Mouse (Mus musculus): ENCODE measurements around the gene Sertad4. TPM values are rescaled to one million over a fixed set of nuclear protein-coding genes. Genes with fewer than 3 reads are reported as not detected.
A peak's percentile ranks its signal among the peaks of the same experiment; 100 is the strongest.

Sertad4 gene
- polyA plus RNA-seq, 1 experiment from 2014 or later: 20.0 TPM

- Histone ChIP-seq H3K4me2 (replicated peaks; ENCODE audit: low read depth, low read length) (peak overlapping the region; percentile 93), H3K4me3 (ENCODE audit: low read length) (peak overlapping the region; percentile 80), H3K4me1 (ENCODE audit: insufficient read depth, low read length) (peaks cover 47% of the 10 kb centered on the region), H3K27ac (ENCODE audit: low read length) (peak overlapping the region; percentile 93), H3K36me3 (ENCODE audit: insufficient read depth, low read length) (peaks cover 3% of the 10 kb centered on the region), H3K9me3 (ENCODE audit: low read length) (no peaks in the 10 kb centered on the region), H3K27me3 (ENCODE audit: insufficient read depth, low read length) (peaks cover 9% of the 10 kb centered on the region), H3K9ac (replicated peaks; ENCODE audit: low read length) (peak overlapping the region; percentile 91)
- 0 out of 2 replicates have a peak, but pooled peaks have one; percentile 9 for ATAC-seq (ENCODE audit: low FRiP score, low TSS enrichment)
- WGBS: 5% methylated on average over 19 of the region's 19 CpGs
These were observed 1.4 kb downstream of the Sertad4 start for GRCm38 (mm10) chr1:192853988-192854818.

- Histone ChIP-seq H3K9me3 (ENCODE audit: low read length) (no peaks in the 10 kb centered on the region), H3K36me3 (ENCODE audit: insufficient read depth, low read length) (peaks cover 8% of the 10 kb centered on the region), H3K27ac (ENCODE audit: low read length) (peak overlapping the region; percentile 93), H3K4me2 (replicated peaks; ENCODE audit: low read depth, low read length) (peak overlapping the region; percentile 93), H3K9ac (replicated peaks; ENCODE audit: low read length) (peak overlapping the region; percentile 91), H3K27me3 (ENCODE audit: insufficient read depth, low read length) (peaks cover 9% of the 10 kb centered on the region), H3K4me3 (ENCODE audit: low read length) (peak overlapping the region; percentile 80), H3K4me1 (ENCODE audit: insufficient read depth, low read length) (peaks cover 47% of the 10 kb centered on the region)
- 45% methylated on average over 2 of the region's 2 CpGs for WGBS
- ATAC-seq (ENCODE audit: low FRiP score, low TSS enrichment): no peak
These were observed 2.1 kb downstream of the Sertad4 start for GRCm38 (mm10) chr1:192853429-192853828.

- no peak for ATAC-seq (ENCODE audit: low FRiP score, low TSS enrichment)
- Histone ChIP-seq H3K4me3 (ENCODE audit: low read length) (no peak overlapping the region), H3K4me2 (replicated peaks; ENCODE audit: low read depth, low read length) (peak overlapping the region; percentile 2)
These were observed 3.5 kb downstream of the Sertad4 start for GRCm38 (mm10) chr1:192852047-192852446.

GRCm38 (mm10) chr1:192851640-192852039 is 3.9 kb downstream of the Sertad4 start:
- H3K4me2 ChIP-seq (replicated peaks; ENCODE audit: low read depth, low read length): peak overlapping the region; percentile 2
- H3K9ac ChIP-seq (replicated peaks; ENCODE audit: low read length): peak overlapping the region; percentile 22; the same call in 1 of the 2 replicates
- peaks cover 9% of the 10 kb centered on the region; the same call in 1 of the 2 replicates for H3K27me3 ChIP-seq (ENCODE audit: insufficient read depth, low read length)
- peaks cover 47% of the 10 kb centered on the region for H3K4me1 ChIP-seq (ENCODE audit: insufficient read depth, low read length)
- H3K9me3 ChIP-seq (ENCODE audit: low read length): no peaks in the 10 kb centered on the region
- H3K36me3 ChIP-seq (ENCODE audit: insufficient read depth, low read length): peaks cover 21% of the 10 kb centered on the region
- 0 out of 2 replicates have a peak, but pooled peaks have one; percentile 16 for ATAC-seq (ENCODE audit: low FRiP score, low TSS enrichment)
- peak overlapping the region; percentile 63 for H3K27ac ChIP-seq (ENCODE audit: low read length)
- no peak overlapping the region for H3K4me3 ChIP-seq (ENCODE audit: low read length)
- 10% methylated on average over 6 of the region's 6 CpGs for WGBS

More at GRCm38 (mm10) chr1:192852047-192852446, 3.5 kb downstream of the Sertad4 start:
- Histone ChIP-seq H3K9me3 (ENCODE audit: low read length) (no peaks in the 10 kb centered on the region), H3K4me1 (ENCODE audit: insufficient read depth, low read length) (peaks cover 47% of the 10 kb centered on the region), H3K27me3 (ENCODE audit: insufficient read depth, low read length) (peaks cover 9% of the 10 kb centered on the region), H3K36me3 (ENCODE audit: insufficient read depth, low read length) (peaks cover 17% of the 10 kb centered on the region), H3K27ac (ENCODE audit: low read length) (peak overlapping the region; percentile 60), H3K9ac (replicated peaks; ENCODE audit: low read length) (0 out of 2 replicates have a peak overlapping the region, but pooled peaks have one; percentile 22)

GRCm38 (mm10) chr1:192851126-192851525 is 4.4 kb downstream of the Sertad4 start:
- H3K4me3 ChIP-seq (ENCODE audit: low read length): no peak overlapping the region

GRCm38 (mm10) chr1:192849616-192850015 is 5.9 kb downstream of the Sertad4 start:
- H3K4me3 ChIP-seq (ENCODE audit: low read length): no peak overlapping the region
- ATAC-seq (ENCODE audit: low FRiP score, low TSS enrichment): 0 out of 2 replicates have a peak, but pooled peaks have one; percentile 3
- H3K9ac ChIP-seq (replicated peaks; ENCODE audit: low read length): no peak overlapping the region
- H3K27ac ChIP-seq (ENCODE audit: low read length): no peak overlapping the region
- peaks cover 40% of the 10 kb centered on the region for H3K4me1 ChIP-seq (ENCODE audit: insufficient read depth, low read length)
- H3K4me2 ChIP-seq (replicated peaks; ENCODE audit: low read depth, low read length): no peak overlapping the region
- WGBS: 40% methylated on average over 5 of the region's 5 CpGs
- H3K9me3 ChIP-seq (ENCODE audit: low read length): no peaks in the 10 kb centered on the region
- peaks cover 36% of the 10 kb centered on the region for H3K36me3 ChIP-seq (ENCODE audit: insufficient read depth, low read length)
- peaks cover 9% of the 10 kb centered on the region; the same call in 1 of the 2 replicates for H3K27me3 ChIP-seq (ENCODE audit: insufficient read depth, low read length)

More at GRCm38 (mm10) chr1:192851126-192851525, 4.4 kb downstream of the Sertad4 start:
- H3K4me1 ChIP-seq (ENCODE audit: insufficient read depth, low read length): peaks cover 43% of the 10 kb centered on the region
- H3K27ac ChIP-seq (ENCODE audit: low read length): peak overlapping the region; percentile 63
- H3K9me3 ChIP-seq (ENCODE audit: low read length): no peaks in the 10 kb centered on the region
- peaks cover 9% of the 10 kb centered on the region; the same call in 1 of the 2 replicates for H3K27me3 ChIP-seq (ENCODE audit: insufficient read depth, low read length)
- H3K9ac ChIP-seq (replicated peaks; ENCODE audit: low read length): peak overlapping the region; percentile 15; the same call in 1 of the 2 replicates
- ATAC-seq (ENCODE audit: low FRiP score, low TSS enrichment): no peak
- WGBS: 10% methylated on average over 2 of the region's 2 CpGs
- peaks cover 23% of the 10 kb centered on the region for H3K36me3 ChIP-seq (ENCODE audit: insufficient read depth, low read length)
- peak overlapping the region; percentile 2 for H3K4me2 ChIP-seq (replicated peaks; ENCODE audit: low read depth, low read length)

GRCm38 (mm10) chr1:192847254-192847653 is 8.3 kb downstream of the Sertad4 start:
- H3K9me3 ChIP-seq (ENCODE audit: low read length): no peaks in the 10 kb centered on the region
- peaks cover 37% of the 10 kb centered on the region for H3K36me3 ChIP-seq (ENCODE audit: insufficient read depth, low read length)
- 66% methylated on average over 3 of the region's 3 CpGs for WGBS
- no peak overlapping the region for H3K4me3 ChIP-seq (ENCODE audit: low read length)
- no peak overlapping the region for H3K27ac ChIP-seq (ENCODE audit: low read length)
- no peak overlapping the region for H3K4me2 ChIP-seq (replicated peaks; ENCODE audit: low read depth, low read length)
- H3K4me1 ChIP-seq (ENCODE audit: insufficient read depth, low read length): peaks cover 25% of the 10 kb centered on the region
- no peak overlapping the region for H3K9ac ChIP-seq (replicated peaks; ENCODE audit: low read length)
- no peak for ATAC-seq (ENCODE audit: low FRiP score, low TSS enrichment)
- peaks cover 2% of the 10 kb centered on the region; the same call in 1 of the 2 replicates for H3K27me3 ChIP-seq (ENCODE audit: insufficient read depth, low read length)

- WGBS: 71% methylated on average over 9 of the region's 9 CpGs
- H3K27ac ChIP-seq (ENCODE audit: low read length): no peak overlapping the region
- H3K9me3 ChIP-seq (ENCODE audit: low read length): no peaks in the 10 kb centered on the region
- H3K4me2 ChIP-seq (replicated peaks; ENCODE audit: low read depth, low read length): no peak overlapping the region
- no peaks in the 10 kb centered on the region for H3K4me1 ChIP-seq (ENCODE audit: insufficient read depth, low read length)
- ATAC-seq (ENCODE audit: low FRiP score, low TSS enrichment): no peak
- peaks cover 15% of the 10 kb centered on the region; the same call in 1 of the 2 replicates for H3K36me3 ChIP-seq (ENCODE audit: insufficient read depth, low read length)
- H3K9ac ChIP-seq (replicated peaks; ENCODE audit: low read length): no peak overlapping the region
- H3K4me3 ChIP-seq (ENCODE audit: low read length): no peak overlapping the region
- peaks cover under 1% of the 10 kb centered on the region; the same call in 1 of the 2 replicates for H3K27me3 ChIP-seq (ENCODE audit: insufficient read depth, low read length)
These were observed 14.3 kb downstream of the Sertad4 start for GRCm38 (mm10) chr1:192841094-192841813.

- Histone ChIP-seq H3K4me3 (ENCODE audit: low read length) (no peak overlapping the region), H3K4me2 (replicated peaks; ENCODE audit: low read depth, low read length) (no peak overlapping the region), H3K9ac (replicated peaks; ENCODE audit: low read length) (no peak overlapping the region), H3K4me1 (ENCODE audit: insufficient read depth, low read length) (no peaks in the 10 kb centered on the region), H3K27ac (ENCODE audit: low read length) (no peak overlapping the region), H3K9me3 (ENCODE audit: low read length) (no peaks in the 10 kb centered on the region), H3K36me3 (ENCODE audit: insufficient read depth, low read length) (peaks cover 10% of the 10 kb centered on the region; the same call in 1 of the 2 replicates), H3K27me3 (ENCODE audit: insufficient read depth, low read length) (peaks cover 3% of the 10 kb centered on the region; the same call in 1 of the 2 replicates)
- ATAC-seq (ENCODE audit: low FRiP score, low TSS enrichment): no peak
- 90% methylated on average over 2 of the region's 2 CpGs for WGBS
These were observed 14.9 kb downstream of the Sertad4 start for GRCm38 (mm10) chr1:192840655-192841054.
